Mouse (Mus musculus): ENCODE measurements at regions not wholly inside any gene's neighbourhood (a gene's known extent, or its start where the extent isn't known, plus 50 kb on each side); places are given as distances from the start of the nearest gene placed in this dataset.

GRCm38 (mm10) chr1:91740661-91741060 is 60.6 kb upstream of the Twist2 start:
- no peak for DNase-seq (ENCODE audit: low read depth)

GRCm38 (mm10) chr1:91742031-91742430 is 59.2 kb upstream of the Twist2 start:
- no peak for DNase-seq (ENCODE audit: low read depth)

- no peak for DNase-seq (ENCODE audit: low read depth)
Measured at GRCm38 (mm10) chr1:91742914-91743313, 58.3 kb upstream of the Twist2 start.

- no peak for DNase-seq (ENCODE audit: low read depth)
Measured at GRCm38 (mm10) chr1:91744076-91744475, 57.2 kb upstream of the Twist2 start.

GRCm38 (mm10) chr1:91744701-91745100 is 56.6 kb upstream of the Twist2 start:
- DNase-seq (ENCODE audit: low read depth) = no peak

- DNase-seq (ENCODE audit: low read depth) = no peak
Measured at GRCm38 (mm10) chr1:91747583-91747982, 53.7 kb upstream of the Twist2 start.

Measured in gonadal fat pad, adult 2 months (tissue).